Mouse (Mus musculus) megakaryocyte-erythroid progenitor cell, adult 5-6 weeks (primary cell): ENCODE measurements at regions not wholly inside any gene's neighbourhood (a gene's known extent, or its start where the extent isn't known, plus 50 kb on each side); places are given as distances from the start of the nearest gene placed in this dataset.

Experiments
- ATAC-seq: replicated peaks from 2 replicates; pipeline ENCODE4 v1.8.0; 2016; ENCODE audit warnings: mild to moderate bottlenecking, inconsistent platforms; ENCODE audit not compliant: severe bottlenecking, poor library complexity, low FRiP score, low TSS enrichment

GRCm38 (mm10) chr8:90414021-90414420 lies 65.9 kb upstream of the Tox3 start:
- no peak for ATAC-seq
